Mouse (Mus musculus) liver, embryonic 14.5 days (tissue): ENCODE measurements around the gene Ktn1. TPM values are rescaled to one million over a fixed set of nuclear protein-coding genes. Genes with fewer than 3 reads are reported as not detected.

Experiments used
- ATAC-seq: fragments of 200-750 bp; cut with Nextera tagmentation; 2 replicates; pipeline ENCODE4 v1.8.0; 2017; ENCODE audit warnings: moderate number of reproducible peaks, mild to moderate bottlenecking, moderate library complexity; ENCODE audit not compliant: insufficient read depth
- DNase-seq, 3 experiments: peaks; one replicate each; pipeline ENCODE4 v3.0.0-alpha.2; 2012 to 2013; ENCODE audit warnings: low read depth in 3 of 3, low spot score in 3 of 3
- H3K27ac ChIP-seq: fragments of 300-500 bp; sonication (generic); 2 replicates; pipeline ENCODE4 v1.5.1; 2014; ENCODE audit warnings: moderate library complexity, mild to moderate bottlenecking, control low read depth, inconsistent platforms
- H3K27me3 ChIP-seq: fragments of 300-500 bp; sonication (generic); 2 replicates; pipeline ENCODE4 v1.6.1; 2014; ENCODE audit warnings: mild to moderate bottlenecking, low read length, moderate library complexity; ENCODE audit not compliant: control insufficient read depth, insufficient read depth
- H3K36me3 ChIP-seq: fragments of 300-500 bp; sonication (generic); replicated peaks from 2 replicates; pipeline ENCODE4 v1.6.1; 2014; ENCODE audit warnings: low read depth; ENCODE audit not compliant: control insufficient read depth, insufficient read depth
- H3K4me1 ChIP-seq, 2 experiments: fragments of 200-500 bp in 1 of 2; fragments of 300-500 bp in 1 of 2; sonication (generic) in 1 of 2; replicated peaks; 2 replicates each; pipeline ENCODE4 v1.6.1; 2012 to 2014; ENCODE audit warnings: antibody characterized with exemption in 1 of 2, inconsistent platforms in 1 of 2, low read length in 1 of 2; ENCODE audit not compliant: control insufficient read depth in 2 of 2, insufficient read depth in 2 of 2
- H3K4me2 ChIP-seq: fragments of 300-500 bp; sonication (generic); 2 replicates; pipeline ENCODE4 v1.6.1; 2014; ENCODE audit warnings: low read depth, mild to moderate bottlenecking, control low read depth, moderate library complexity
- H3K4me3 ChIP-seq, 2 experiments: fragments of 200-500 bp in 1 of 2; fragments of 300-500 bp in 1 of 2; sonication (generic) in 1 of 2; 2 replicates each; pipeline ENCODE4 v1.5.1; 2012 to 2014; ENCODE audit warnings: low read depth in 2 of 2, low read length in 2 of 2, mild to moderate bottlenecking in 2 of 2, control low read depth in 1 of 2, inconsistent platforms in 1 of 2, moderate library complexity in 1 of 2; ENCODE audit not compliant: insufficient read depth in 1 of 2
- H3K9ac ChIP-seq: fragments of 300-500 bp; sonication (generic); replicated peaks from 2 replicates; pipeline ENCODE4 v1.6.1; 2014; ENCODE audit warnings: mild to moderate bottlenecking, control low read depth, moderate library complexity
- H3K9me3 ChIP-seq: fragments of 300-500 bp; sonication (generic); 2 replicates; pipeline ENCODE4 v1.6.1; 2016; ENCODE audit warnings: low read length, mixed read lengths; ENCODE audit not compliant: control insufficient read depth
- CTCF ChIP-seq: IDR thresholded peaks from 2 replicates; pipeline ENCODE4 v1.5.1; 2016; ENCODE audit warnings: antibody characterized with exemption, low read depth, control low read depth
- EP300 ChIP-seq: IDR thresholded peaks from 2 replicates; pipeline ENCODE4 v1.6.1; 2016; ENCODE audit warnings: antibody characterized with exemption, low read depth
- WGBS: fragments of 180-500 bp; shearing (Covaris S2); extraction: QIAGEN DNeasy Blood & Tissue Kit; methylation state at CpG from one replicate; pipeline ENCODE4 v1.1.7; 2014; ENCODE audit not compliant: insufficient replicate concordance; 5-methylcytosine and 5-hydroxymethylcytosine counted together
- polyA plus RNA-seq, 2 experiments: library from polyadenylated mRNA; depleted of rRNA in 1 of 2; stranded (reverse) in 1 of 2; unstranded in 1 of 2; fragments of >200 nt; fragmentation: Nextera tagmentation in 1 of 2; extraction: Ambion mirVana in 1 of 2; gene quantifications; 2 replicates each; pipeline versions ENCODE4 v1.2.1 to v1.2.3; 2012 to 2014

Ktn1 gene
- polyA plus RNA-seq, 2 experiments, result 7.7 to 11.5 TPM

DNA sequence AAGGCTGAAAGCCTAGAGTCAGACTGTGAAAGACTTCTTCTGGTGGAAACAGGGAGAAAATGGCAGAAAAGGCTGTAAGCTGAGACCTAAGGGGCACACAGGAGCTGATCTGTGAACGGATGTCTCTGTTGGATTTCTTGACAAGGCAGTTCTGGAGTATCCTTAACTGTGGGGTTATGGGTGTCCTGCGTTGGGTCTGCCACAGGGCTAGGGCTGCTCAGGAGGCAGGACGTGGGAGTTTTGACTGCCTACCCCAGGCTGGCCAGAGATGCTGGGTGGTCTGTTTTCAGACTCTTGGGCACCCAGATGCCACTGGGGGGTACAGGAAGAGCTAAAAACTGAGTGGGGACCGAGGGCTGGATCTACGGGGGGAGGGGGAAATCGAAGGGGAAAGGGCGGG is 13.4 kb upstream of the Ktn1 start:
- ATAC-seq (0 out of 2 replicates have a peak, but pooled peaks have one; percentile 23), DNase-seq (no peak)
- no peak overlapping the region for H3K4me3 ChIP-seq
- H3K9me3 ChIP-seq, result no peaks in the 10 kb centered on the region
- H3K9ac ChIP-seq, result no peak overlapping the region
- H3K4me1 ChIP-seq, result peaks cover 5 to 11% of the 10 kb centered on the region in 2 experiments; a peak in 3 of 4 replicates
- whole genome bisulfite sequencing, result 41% methylated on average over 7 of the region's 7 CpGs
- H3K4me2 ChIP-seq, result no peak overlapping the region; the same call in 1 of the 2 replicates
- no peak overlapping the region for H3K27ac ChIP-seq
- TF ChIP-seq EP300 (no peak), CTCF (no peak)
- no peaks in the 10 kb centered on the region for H3K36me3 ChIP-seq
- H3K27me3 ChIP-seq, result no peaks in the 10 kb centered on the region

DNA sequence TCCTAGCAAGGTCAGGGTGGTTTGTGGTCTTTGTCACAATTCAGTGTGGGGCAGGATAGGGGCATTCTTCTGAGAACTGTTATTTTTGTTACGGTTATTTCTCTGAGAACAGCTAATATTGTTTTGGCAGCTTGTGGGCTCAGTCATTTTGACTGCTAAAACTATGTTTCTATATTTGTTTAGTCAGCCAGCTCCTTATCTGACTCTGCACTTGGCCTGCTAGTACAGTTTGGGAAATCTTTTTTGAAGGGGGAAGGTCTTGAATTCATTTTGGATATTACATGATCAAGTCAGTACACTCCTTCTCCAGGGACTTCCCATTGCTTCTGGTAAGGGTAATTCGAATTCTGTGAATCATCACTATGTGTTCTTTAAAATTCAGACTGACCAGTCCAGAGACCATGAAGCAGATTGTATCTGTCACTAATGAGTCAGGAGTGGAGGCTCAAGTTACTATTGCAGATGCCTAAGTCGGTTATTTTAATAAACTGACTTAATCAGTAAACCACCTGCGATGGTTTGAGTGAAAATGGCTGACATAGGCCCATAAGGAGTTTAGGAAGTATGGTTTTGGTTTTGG is 9.8 kb upstream of the Ktn1 start:
- no peak overlapping the region for H3K27ac ChIP-seq
- TF ChIP-seq CTCF (no peak), EP300 (no peak)
- no peak overlapping the region for H3K4me3 ChIP-seq
- ATAC-seq, result no peak
- no peak overlapping the region for H3K4me2 ChIP-seq
- H3K9ac ChIP-seq, result no peak overlapping the region
- peaks cover 5 to 11% of the 10 kb centered on the region in 2 experiments; a peak in 3 of 4 replicates for H3K4me1 ChIP-seq
- no peaks in the 10 kb centered on the region for H3K36me3 ChIP-seq
- H3K9me3 ChIP-seq, result no peaks in the 10 kb centered on the region
- no peaks in the 10 kb centered on the region for H3K27me3 ChIP-seq
- DNase-seq, result no peak
- 35% methylated on average over 4 of the region's 4 CpGs for whole genome bisulfite sequencing

DNA sequence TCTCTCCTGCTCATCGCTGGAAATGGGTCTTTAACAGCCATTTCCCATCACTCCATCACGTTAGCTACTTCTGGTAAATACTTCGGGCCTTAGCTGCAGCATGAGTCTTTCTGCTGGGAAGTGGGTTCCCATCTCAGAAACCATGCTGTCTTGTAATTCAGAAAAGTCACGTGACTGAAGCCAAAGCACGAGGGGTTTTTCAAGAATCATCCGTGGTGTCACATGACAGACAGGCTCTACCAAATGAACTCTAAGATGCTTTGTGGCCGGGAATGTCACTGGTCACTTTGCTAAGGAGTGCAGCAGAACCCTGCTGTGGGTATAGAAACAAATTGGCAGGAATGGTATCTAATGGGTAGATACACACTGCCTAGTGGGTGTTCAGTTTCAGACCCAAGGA is 2.6 kb upstream of the Ktn1 start:
- TF ChIP-seq CTCF, result no peak
- Histone ChIP-seq H3K36me3 (no peaks in the 10 kb centered on the region), H3K4me3 (no peak overlapping the region), H3K4me1 (peaks cover 3 to 7% of the 10 kb centered on the region in 2 experiments; a peak in 3 of 4 replicates), H3K9ac (no peak overlapping the region), H3K9me3 (no peaks in the 10 kb centered on the region), H3K27me3 (no peaks in the 10 kb centered on the region), H3K4me2 (no peak overlapping the region), H3K27ac (no peak overlapping the region)
- DNase-seq, result no peak
- 45% methylated on average over 7 of the region's 7 CpGs for WGBS
- no peak for ATAC-seq

DNA sequence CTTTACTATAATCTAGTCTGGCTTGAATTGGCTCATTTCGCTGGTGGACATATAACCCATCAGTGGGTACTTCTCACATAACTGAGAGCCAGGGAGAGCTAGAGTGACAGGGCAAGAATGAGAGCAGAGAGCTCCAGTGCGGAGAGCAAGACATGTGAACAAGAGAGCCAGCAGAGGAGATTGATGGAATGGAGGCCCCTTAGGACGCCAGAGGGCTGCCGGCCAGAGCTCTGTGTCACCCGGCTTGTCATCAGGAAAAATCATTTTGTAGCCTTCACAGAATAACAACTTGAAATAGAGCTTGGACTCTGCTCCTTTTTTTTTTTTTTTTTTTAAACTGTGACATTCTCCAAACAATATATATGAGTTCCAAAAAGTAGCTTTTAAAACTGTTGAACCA is 2.0 kb upstream of the Ktn1 start:
- H3K4me3 ChIP-seq, result no peak overlapping the region
- 57% methylated on average over 5 of the region's 5 CpGs for WGBS
- no peak overlapping the region for H3K27ac ChIP-seq
- no peak overlapping the region for H3K4me2 ChIP-seq
- no peaks in the 10 kb centered on the region for H3K36me3 ChIP-seq
- DNase-seq (no peak), ATAC-seq (no peak)
- no peaks in the 10 kb centered on the region for H3K27me3 ChIP-seq
- H3K9ac ChIP-seq, result no peak overlapping the region
- H3K4me1 ChIP-seq, result peaks cover 3 to 7% of the 10 kb centered on the region in 2 experiments; a peak in 3 of 4 replicates
- H3K9me3 ChIP-seq, result no peaks in the 10 kb centered on the region
- no peak for TF ChIP-seq EP300
- no peak for TF ChIP-seq CTCF

DNA sequence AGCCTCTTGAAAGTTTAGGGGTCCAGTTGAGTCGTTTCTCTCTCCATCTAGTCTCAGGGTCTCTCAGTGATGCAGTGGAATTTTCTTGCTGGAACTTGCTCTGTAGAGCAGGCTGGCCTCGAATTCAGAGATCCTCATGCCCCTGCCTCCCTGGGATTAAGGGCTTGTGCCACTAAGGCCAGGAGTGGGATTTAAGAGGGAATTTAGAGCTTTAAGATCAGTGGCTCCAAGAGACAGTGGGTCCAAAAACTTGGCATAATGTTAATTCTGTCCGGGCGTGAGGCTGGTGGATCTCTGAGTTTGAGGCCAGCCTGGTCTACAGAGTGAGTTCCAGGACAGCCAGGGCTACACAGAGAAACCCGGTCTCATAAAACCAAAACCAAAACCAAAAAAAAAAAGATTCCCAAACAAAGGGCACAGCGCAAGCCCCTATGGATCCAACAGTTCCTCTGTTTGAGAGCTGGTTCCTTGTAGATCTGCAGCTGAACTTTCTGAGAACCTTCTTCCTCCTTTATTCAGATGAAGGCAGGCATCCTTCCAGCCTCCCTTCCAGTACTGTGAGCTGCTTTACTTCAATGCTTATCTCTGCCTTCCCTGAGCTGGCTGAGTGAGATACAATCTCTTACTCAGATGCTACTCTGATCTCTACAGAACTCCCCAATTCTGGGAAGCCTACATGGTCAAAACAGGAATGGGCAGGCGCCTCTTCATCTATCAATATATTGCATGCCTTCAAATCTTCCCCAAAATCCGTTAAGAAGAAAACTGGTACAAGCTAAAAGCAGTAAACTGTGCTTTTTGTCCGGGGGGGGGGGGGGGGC is 1.3 kb upstream of the Ktn1 start:
- Histone ChIP-seq H3K4me1 (peaks cover 3 to 7% of the 10 kb centered on the region in 2 experiments; a peak in 3 of 4 replicates), H3K9ac (no peak overlapping the region), H3K9me3 (no peaks in the 10 kb centered on the region), H3K27me3 (no peaks in the 10 kb centered on the region), H3K4me3 (no peak overlapping the region), H3K27ac (no peak overlapping the region), H3K4me2 (no peak overlapping the region), H3K36me3 (no peaks in the 10 kb centered on the region)
- ATAC-seq (no peak), DNase-seq (no peak)
- 48% methylated on average over 9 of the region's 9 CpGs for WGBS
- TF ChIP-seq CTCF, result no peak
- no peak for TF ChIP-seq EP300
